In genomic region chr4:152185510-152186204, GRCm38 (mm10) we compare ENCODE assay signal across 9 mouse cellular contexts. TPM values are rescaled to one million over a fixed set of nuclear protein-coding genes. Genes with fewer than 3 reads are reported as not detected.
DNase-seq lines count a peak whose midpoint lies in the region; ATAC-seq and TF ChIP-seq lines count a peak whose summit lies in the region.
"Had no signal": no experiment of that assay in that cellular context is flagged by ENCODE, and none has a peak within 500 bp of the region (broad histone marks: within the 10 kb centered on the region; RNA-seq: fewer than 3 reads in every experiment).

No protein-coding gene starts in this region.

- ATAC-seq in embryonic facial prominence, embryonic 12.5 days (ENCODE audit: insufficient number of reproducible peaks, insufficient read depth, low FRiP score, low TSS enrichment) = peak; percentile 53
- ATAC-seq in liver, embryonic 15.5 days (ENCODE audit: insufficient read depth) = peak; percentile 24; the same call in 1 of the 2 replicates

- no peak for TF ChIP-seq POLR2A in thymus, adult 2 months (IDR thresholded peaks at IDR 0.05; ENCODE audit: control insufficient read depth, extremely low read depth, insufficient read depth, low read length, poor library complexity)

- peaks cover 48% of the 10 kb centered on the region for H3K4me1 ChIP-seq in thymus, adult 2 months (replicated peaks; ENCODE audit: control insufficient read depth, insufficient read depth, low read length)
- peaks cover 23% of the 10 kb centered on the region for H3K4me1 ChIP-seq in embryonic facial prominence, embryonic 12.5 days
- peaks cover 44% of the 10 kb centered on the region for H3K4me1 ChIP-seq in liver, embryonic 15.5 days (replicated peaks)

- intact Hi-C loops in heart, postnatal 25 days (cut with DNase I) = no loop called here

- no peak overlapping the region for H3K4me3 ChIP-seq in thymus, adult 2 months (ENCODE audit: control insufficient read depth, insufficient read depth, low read length)
- H3K4me3 ChIP-seq in embryonic facial prominence, embryonic 12.5 days = peak overlapping the region; percentile 25
- H3K4me3 ChIP-seq in liver, embryonic 15.5 days (replicated peaks) = no peak overlapping the region
- H3K4me3 ChIP-seq: erythroblast, embryonic 14.5 days had no signal

- DNase-seq in thymus, postnatal 14 days = peak; percentile 51
- no peak for DNase-seq in thymus, adult 2 months
- DNase-seq in heart, postnatal 25 days (ENCODE audit: low spot score) = peak; percentile 42
- peak; percentile 48 for DNase-seq in retina, embryonic 14.5 days (ENCODE audit: low spot score)
- DNase-seq in c-Kit-positive CD71-positive TER-119-positive erythroid progenitor cells, embryonic 14.5 days (ENCODE audit: low spot score) = no peak
- no peak for DNase-seq in right cerebral cortex, postnatal 36 days (ENCODE audit: low spot score in 2 of 2)

- peak overlapping the region; percentile 48 for H3K4me2 ChIP-seq in embryonic facial prominence, embryonic 12.5 days (replicated peaks)
- H3K4me2 ChIP-seq in liver, embryonic 15.5 days = peak overlapping the region; percentile 40

- H3K27me3 ChIP-seq in thymus, adult 2 months (ENCODE audit: control insufficient read depth, insufficient read depth, low read length) = no peaks in the 10 kb centered on the region
- no peaks in the 10 kb centered on the region for H3K27me3 ChIP-seq in embryonic facial prominence, embryonic 12.5 days
- H3K27me3 ChIP-seq in liver, embryonic 15.5 days = 0 out of 2 replicates have a peak, but pooled peaks cover under 1% of the 10 kb centered on the region

- peak overlapping the region; percentile 38 for H3K9ac ChIP-seq in embryonic facial prominence, embryonic 12.5 days
- no peak overlapping the region for H3K9ac ChIP-seq in liver, embryonic 15.5 days

- no peak for TF ChIP-seq CTCF in thymus, adult 2 months (IDR thresholded peaks at IDR 0.05; ENCODE audit: borderline replicate concordance, control insufficient read depth, extremely low read depth, insufficient read depth, low read length, poor library complexity)

- H3K27ac ChIP-seq in thymus, adult 2 months (ENCODE audit: control insufficient read depth, insufficient read depth, low read length) = no peak overlapping the region; the same call in 1 of the 2 replicates
- peak overlapping the region; percentile 84 for H3K27ac ChIP-seq in embryonic facial prominence, embryonic 12.5 days
- H3K27ac ChIP-seq in liver, embryonic 15.5 days (replicated peaks) = peak overlapping the region; percentile 62

- no peaks in the 10 kb centered on the region for H3K9me3 ChIP-seq in embryonic facial prominence, embryonic 12.5 days
- H3K9me3 ChIP-seq in liver, embryonic 15.5 days (replicated peaks) = no peaks in the 10 kb centered on the region

- WGBS in thymus, adult 2 months = 41% methylated on average over 19 of the region's 19 CpGs
- WGBS in embryonic facial prominence, embryonic 12.5 days = 2% methylated on average over 19 of the region's 19 CpGs
- WGBS in liver, embryonic 15.5 days (ENCODE audit: insufficient replicate concordance) = 5% methylated on average over 19 of the region's 19 CpGs

- no peaks in the 10 kb centered on the region for H3K36me3 ChIP-seq in thymus, adult 2 months (ENCODE audit: control insufficient read depth, insufficient read depth, low read length)
- H3K36me3 ChIP-seq in embryonic facial prominence, embryonic 12.5 days = no peaks in the 10 kb centered on the region
- no peaks in the 10 kb centered on the region for H3K36me3 ChIP-seq in liver, embryonic 15.5 days (replicated peaks)

RNA-seq across cellular contexts. Expression of gene Acot7, which starts 7.7 kb away (rescaled TPM):
- polyA plus RNA-seq in thymus, adult 2 months (2012; rRNA removed) = 56.6 and 80.8 TPM in 2 replicates
- polyA plus RNA-seq in embryonic facial prominence, embryonic 12.5 days (2016; fragmentation: Nextera tagmentation; extraction: Ambion mirVana) = 57.9 and 69.8 TPM in 2 replicates
- total RNA-seq in heart, postnatal 25 days (2021) = 10 to 100 TPM; 53.4 to 58.8 TPM
- 14.0 and 14.2 TPM in 2 replicates for polyA plus RNA-seq in liver, embryonic 15.5 days (2015; fragmentation: Nextera tagmentation; extraction: Ambion mirVana)

RNA-seq across cellular contexts. Expression of gene Hes2, which starts 27.0 kb away (rescaled TPM):
- polyA plus RNA-seq in thymus, adult 2 months (2012; rRNA removed) = 0.07 and 0.20 TPM in 2 replicates
- polyA plus RNA-seq in embryonic facial prominence, embryonic 12.5 days (2016; fragmentation: Nextera tagmentation; extraction: Ambion mirVana) = 0.09 TPM in 1 of 2 replicates, not detected in the other
- total RNA-seq in heart, postnatal 25 days (2021) = not detected
- 0.14 TPM in 1 of 2 replicates, not detected in the other for polyA plus RNA-seq in liver, embryonic 15.5 days (2015; fragmentation: Nextera tagmentation; extraction: Ambion mirVana)
- polyA plus RNA-seq: erythroblast, embryonic 14.5 days had no signal

RNA-seq across cellular contexts. Expression of gene Espn, which starts 33.5 kb away (rescaled TPM):
- polyA plus RNA-seq in thymus, adult 2 months (2012; rRNA removed) = 5.7 and 6.5 TPM in 2 replicates
- 6.4 and 6.6 TPM in 2 replicates for polyA plus RNA-seq in embryonic facial prominence, embryonic 12.5 days (2016; fragmentation: Nextera tagmentation; extraction: Ambion mirVana)
- 1 to 10 TPM; 1.7 to 2.2 TPM for total RNA-seq in heart, postnatal 25 days (2021)
- polyA plus RNA-seq in liver, embryonic 15.5 days (2015; fragmentation: Nextera tagmentation; extraction: Ambion mirVana) = 1.5 and 2.0 TPM in 2 replicates

Comparison
In these comparisons a context has a peak if more than half of its experiments do, and no peak if none do; other contexts are left out.
1. DNase-seq: peak in thymus, postnatal 14 days (single experiment), heart, postnatal 25 days (single experiment) and retina, embryonic 14.5 days (single experiment); none in thymus, adult 2 months (single experiment), c-Kit-positive CD71-positive TER-119-positive erythroid progenitor cells, embryonic 14.5 days (single experiment) and right cerebral cortex, postnatal 36 days (0 of 2).